Mouse (Mus musculus) lung, adult 2 months (tissue): ENCODE data around the gene Tmem170.

Experiments used
- CTCF ChIP-seq: fragments of 200-500 bp; IDR thresholded peaks from 2 replicates; pipeline ENCODE4 v1.5.1; 2011; ENCODE audit warnings: mild to moderate bottlenecking, low read length, control low read depth; ENCODE audit not compliant: insufficient read depth
- POLR2A ChIP-seq: fragments of 200-500 bp; IDR thresholded peaks from 2 replicates; pipeline ENCODE4 v1.6.1; 2011; ENCODE audit warnings: low read depth, mild to moderate bottlenecking, control low read depth, low read length, borderline replicate concordance; ENCODE audit errors: extremely low read depth

GRCm38 (mm10) chr8:111821199-111821598, 55.4 kb downstream of the Tmem170 start:
- no peak for TF ChIP-seq CTCF
- TF ChIP-seq POLR2A: no peak
